Mouse (Mus musculus) hindbrain, embryonic 13.5 days (tissue): ENCODE measurements around the gene Pibf1. TPM values are rescaled to one million over a fixed set of nuclear protein-coding genes. Genes with fewer than 3 reads are reported as not detected.

Source experiments
- polyA plus RNA-seq: library from polyadenylated mRNA; unstranded; fragments of >200 nt; fragmentation: Nextera tagmentation; extraction: Ambion mirVana; gene quantifications from 2 replicates; pipeline ENCODE4 v1.2.1, GENCODE M21; 2015

Gene Pibf1
- polyA plus RNA-seq, 1 experiment from 2014 or later = 19.8 TPM

Other genes with a start within 250 kb of the Pibf1 start
- 0.74 TPM in 1 of 2 replicates, not detected in the other for gene Rpl36a-ps1, start 105.1 kb upstream of the Pibf1 start, polyA plus RNA-seq
- gene Mzt1, start 53.3 kb upstream of the Pibf1 start, polyA plus RNA-seq = 125 and 127 TPM in 2 replicates
- gene Bora, start 53.2 kb upstream of the Pibf1 start, polyA plus RNA-seq = 18.7 and 21.5 TPM in 2 replicates
- gene Dis3, start 346 bp downstream of the Pibf1 start, polyA plus RNA-seq = 20.5 and 26.3 TPM in 2 replicates
- 2.7 and 3.2 TPM in 2 replicates for gene Klf5, start 199.3 kb downstream of the Pibf1 start, polyA plus RNA-seq